Mouse (Mus musculus): ENCODE data around the gene Erg.

Erg gene

DNA sequence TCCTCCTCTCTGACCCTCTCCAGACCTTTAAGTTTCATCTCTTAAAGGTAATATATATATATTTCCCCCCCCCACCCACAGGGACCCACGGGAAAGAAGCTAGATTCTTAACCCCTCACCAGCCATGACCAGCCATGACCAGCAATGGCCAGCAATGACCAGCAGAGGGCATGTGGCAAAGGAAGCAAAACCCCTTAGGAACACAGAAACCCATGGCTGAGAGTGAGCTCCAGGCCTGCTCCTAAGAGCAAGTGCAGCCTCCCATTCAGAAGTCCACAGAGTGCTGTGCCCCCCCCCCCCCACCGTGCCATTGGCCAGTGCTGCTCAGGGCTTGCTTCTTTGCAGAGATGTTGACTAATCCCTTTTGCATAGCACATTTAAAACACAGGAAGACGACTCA, 235.9 kb downstream of the Erg start:
- peak in 1 of 2 experiments; percentile 33 for DNase-seq (ENCODE audit: low spot score in 2 of 2)

DNA sequence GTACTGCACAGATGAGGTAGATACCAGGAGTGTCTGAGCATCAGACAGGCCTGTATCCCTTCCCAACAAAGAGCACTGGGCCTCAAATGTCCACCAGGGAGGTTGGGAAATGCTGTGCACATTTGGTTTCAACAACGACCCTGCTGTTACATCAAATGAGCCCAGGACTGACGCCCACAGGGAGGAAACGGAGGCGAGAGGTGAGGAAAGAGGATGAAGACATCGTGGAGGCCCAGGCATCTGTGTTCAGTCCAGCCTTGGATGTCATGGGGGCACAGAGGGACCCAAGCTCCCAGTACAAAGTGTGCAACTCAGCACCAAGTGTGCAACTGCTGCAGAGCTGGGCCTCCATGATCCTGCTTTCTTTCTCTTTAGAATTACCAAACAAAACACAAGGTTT, 236.6 kb downstream of the Erg start:
- no peak for DNase-seq (ENCODE audit: low spot score in 2 of 2)

DNA sequence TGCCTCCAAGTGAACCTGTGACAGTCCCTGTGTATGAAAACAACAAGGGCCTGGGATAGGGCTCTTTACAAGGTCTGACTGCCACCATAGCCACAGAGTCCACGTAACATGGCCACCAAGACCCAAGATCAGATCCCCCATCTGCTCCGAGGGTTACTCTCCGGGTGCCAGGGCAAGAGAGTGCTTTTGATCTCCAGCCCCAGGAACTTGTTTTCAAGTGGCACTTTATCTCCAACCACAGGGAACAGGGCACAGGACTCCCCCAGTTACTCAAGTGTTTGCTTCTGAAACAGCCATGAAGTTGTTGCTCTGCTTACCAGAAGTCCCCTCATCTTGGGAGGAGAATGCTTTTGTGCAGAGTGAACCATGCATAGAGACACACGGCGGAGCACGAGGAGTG, 237.0 kb downstream of the Erg start:
- no peak for DNase-seq (ENCODE audit: low spot score in 2 of 2)

DNA sequence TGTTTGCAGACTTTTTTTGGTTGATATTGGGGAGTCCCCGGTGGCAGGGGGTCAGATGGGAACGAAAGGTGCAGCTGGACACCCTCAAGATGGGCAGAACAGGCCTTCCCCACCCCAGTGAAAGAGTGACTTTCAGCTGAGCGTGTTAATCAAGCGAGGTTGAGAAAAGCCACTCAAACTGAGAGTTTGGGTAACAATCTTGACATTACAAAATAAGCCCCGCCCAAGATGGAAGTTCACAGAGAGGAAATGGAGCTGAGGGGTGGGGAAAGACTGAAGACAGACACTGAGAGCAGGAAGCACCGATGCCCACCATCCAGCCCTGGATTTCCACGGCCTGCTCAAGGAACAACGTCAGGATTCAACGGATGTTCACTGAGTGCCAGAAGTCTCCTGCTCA, 237.8 kb downstream of the Erg start:
- no peak for DNase-seq (ENCODE audit: low spot score in 2 of 2)

DNA sequence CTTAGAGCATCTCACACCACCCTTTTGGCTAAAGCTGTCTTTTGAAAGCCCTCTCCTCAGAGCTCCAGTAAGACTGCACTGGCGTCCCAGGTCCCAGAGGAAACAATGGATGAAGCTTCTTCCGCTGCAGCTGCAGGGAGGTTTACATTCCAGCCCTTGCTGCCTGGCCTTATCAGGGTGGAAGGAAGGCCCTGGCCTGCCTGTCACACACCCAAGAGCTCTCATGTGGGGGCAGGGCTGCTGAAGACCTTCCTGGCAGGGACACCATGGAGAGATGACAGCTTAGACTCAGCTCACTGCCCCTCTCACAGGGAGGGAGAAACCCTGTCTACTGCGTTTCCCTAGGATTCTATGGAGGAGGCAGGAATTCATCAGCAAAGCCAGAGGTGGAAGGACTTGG, 239.2 kb downstream of the Erg start:
- DNase-seq (ENCODE audit: low spot score in 2 of 2) = no peak

DNA sequence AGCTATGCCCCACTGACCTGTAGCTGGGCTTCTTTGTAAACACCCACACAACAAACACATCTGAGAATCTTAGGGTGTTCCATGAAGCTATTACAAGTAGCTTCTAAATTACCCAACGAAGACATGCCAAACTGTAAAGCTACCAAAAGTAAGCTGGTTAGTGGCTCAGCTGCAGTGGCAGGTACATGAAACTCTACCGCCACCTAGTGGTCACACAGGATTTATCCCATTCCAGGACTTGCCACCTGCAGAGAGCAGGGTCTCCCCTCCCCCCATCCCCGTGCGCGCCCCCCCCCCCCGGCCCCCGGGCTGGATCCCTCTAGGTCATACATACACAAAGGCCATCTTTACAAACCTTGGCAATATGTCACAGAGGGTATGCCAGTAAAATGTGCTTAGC, 240.5 kb downstream of the Erg start:
- peak in 1 of 2 experiments; percentile 22 for DNase-seq (ENCODE audit: low spot score in 2 of 2)

DNA sequence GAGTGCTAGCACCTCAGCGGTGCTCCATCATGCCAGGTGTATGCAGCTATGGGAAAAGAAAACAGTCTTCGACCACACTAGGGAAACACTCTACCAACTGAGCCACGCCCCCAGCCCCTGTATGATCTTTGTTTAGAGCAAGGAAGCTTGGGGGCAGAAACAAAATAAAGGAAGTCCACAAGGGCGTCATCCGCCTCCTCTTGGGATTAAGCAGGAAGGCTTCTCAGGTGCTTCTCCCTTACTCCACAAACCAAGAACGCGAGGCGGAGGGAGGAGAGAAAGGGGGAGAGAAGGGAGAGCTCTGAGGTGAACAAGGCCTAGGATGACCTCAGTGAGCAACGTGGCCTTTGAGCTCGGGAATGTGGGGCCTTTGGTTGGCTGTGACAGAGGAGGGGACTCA, 241.4 kb downstream of the Erg start:
- DNase-seq (ENCODE audit: low spot score in 2 of 2) = no peak

DNA sequence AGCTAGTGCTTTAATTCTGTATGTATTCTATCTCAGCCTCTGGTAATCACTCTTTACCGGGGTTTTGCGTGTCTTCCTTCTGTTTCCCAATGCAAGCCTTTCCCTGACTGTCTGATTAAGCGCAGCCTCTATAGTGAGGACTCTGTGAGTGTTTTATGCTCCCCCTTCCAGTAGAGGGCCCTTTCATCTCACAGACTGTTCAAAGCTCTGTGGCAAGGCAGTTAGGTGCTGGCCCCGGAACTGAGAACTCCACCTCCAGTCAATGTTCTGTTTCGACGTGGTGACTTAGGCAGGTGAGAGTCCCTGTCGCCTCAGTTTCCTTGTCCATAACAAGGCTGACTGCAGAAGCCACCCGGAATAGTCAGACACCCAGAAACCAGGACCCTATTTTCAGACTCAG, 244.4 kb downstream of the Erg start:
- DNase-seq (ENCODE audit: low spot score in 2 of 2) = no peak

DNA sequence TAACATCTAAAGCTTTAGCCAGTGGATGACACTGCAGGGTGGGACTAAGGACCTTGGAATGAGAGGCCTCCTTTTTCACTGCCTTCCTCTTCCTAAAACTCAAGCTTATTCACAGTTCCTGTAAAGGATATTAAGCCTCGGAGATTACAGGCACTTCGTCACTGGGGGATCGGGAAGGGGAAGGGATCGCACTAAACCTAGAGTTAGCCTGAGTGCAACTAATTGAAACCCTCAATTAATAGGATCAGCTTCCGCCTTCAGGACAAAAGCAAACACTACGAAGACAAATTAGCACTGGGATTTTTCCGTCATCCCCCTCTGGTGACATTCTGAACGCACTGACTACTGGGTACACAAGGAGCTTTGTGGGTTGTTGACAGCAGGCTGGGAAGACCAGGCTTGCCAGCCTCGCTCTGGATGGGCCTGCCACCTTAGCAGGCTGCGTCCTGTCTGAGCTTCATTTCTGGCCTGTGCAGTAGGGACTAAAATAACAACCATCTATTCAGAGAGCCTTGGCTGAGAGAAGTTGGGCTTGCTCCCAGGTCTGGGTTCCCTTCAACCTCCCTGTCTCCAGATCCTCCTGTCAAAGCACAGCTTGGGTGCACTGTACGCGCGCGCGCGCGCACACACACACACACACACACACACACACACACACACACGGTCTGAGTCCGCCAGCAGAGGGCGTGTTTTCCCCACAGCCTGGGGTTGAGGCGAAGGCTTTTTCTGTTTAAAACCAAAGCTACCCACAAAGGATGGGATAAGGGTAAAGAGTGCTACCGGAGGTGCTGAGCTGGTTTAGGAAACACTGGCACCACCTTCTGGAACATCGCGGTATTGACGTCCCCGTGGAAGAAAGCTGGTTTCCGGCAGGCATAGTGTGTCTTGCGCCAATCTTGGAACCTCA, 245.3 kb downstream of the Erg start:
- DNase-seq (ENCODE audit: low spot score in 2 of 2) = peak; percentile 49 to 73

DNA sequence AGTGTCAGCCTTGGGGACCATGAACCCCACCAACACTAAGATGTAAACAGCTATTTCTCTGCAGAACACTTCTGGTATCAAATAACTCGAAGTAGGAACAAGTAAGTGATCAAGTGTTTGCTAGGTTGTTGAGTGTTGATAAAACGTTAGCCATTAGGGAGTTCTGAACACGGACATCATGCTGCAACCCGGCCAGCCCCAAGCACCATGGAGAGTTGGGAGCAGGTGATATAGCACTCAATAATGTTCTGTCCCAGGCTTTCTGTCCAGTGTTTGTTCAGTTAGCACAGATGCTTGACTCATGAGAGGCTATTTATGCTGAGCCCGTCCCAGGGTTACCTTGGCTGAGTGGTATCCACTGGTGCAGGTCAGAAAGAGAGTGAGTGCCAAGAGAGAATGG, 254.2 kb downstream of the Erg start:
- no peak for DNase-seq (ENCODE audit: low spot score in 2 of 2)

DNA sequence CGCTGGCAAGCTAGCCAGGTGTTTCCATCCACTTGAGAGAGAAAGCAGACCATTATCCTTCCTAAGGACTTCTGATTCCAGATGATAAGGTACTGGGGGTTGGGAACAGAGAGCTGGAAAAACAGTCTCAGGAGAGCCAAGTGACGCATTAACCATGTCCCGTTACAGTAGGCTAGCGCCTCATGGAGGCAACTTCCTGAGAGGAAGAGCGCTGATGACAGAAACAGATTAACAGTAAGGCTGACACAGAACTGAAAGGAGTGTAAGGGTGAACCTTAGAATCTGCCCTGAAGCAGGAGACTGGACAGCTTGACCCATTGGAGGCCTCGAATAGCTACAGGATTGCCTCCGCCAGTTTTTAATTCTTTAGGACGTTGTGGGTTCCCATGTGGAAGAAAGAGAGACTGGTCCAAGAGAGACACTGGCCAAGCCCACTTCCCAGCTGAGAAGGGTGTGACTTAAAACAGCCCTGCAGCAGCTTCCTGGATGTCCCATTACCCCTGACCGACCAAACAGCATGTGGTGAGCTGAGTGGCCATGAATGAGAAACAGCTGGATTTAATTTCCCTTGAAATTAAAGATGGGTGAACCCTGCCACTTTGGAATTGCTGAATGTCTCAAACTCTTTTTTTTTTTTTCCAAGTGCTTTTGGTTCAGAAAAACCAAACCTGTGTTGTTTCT, 264.3 kb downstream of the Erg start:
- DNase-seq (ENCODE audit: low spot score in 2 of 2) = no peak

Measured in urinary bladder, adult 18-20 months (tissue).